Mouse (Mus musculus) lung, embryonic 16.5 days (tissue): ENCODE data around the gene Sh2d7. TPM values are rescaled to one million over a fixed set of nuclear protein-coding genes. Genes with fewer than 3 reads are reported as not detected.

Source experiments
- ATAC-seq: fragments of 200-750 bp; cut with Nextera tagmentation; 2 replicates; pipeline ENCODE4 v1.8.0; 2017; ENCODE audit warnings: low read depth, mild to moderate bottlenecking, moderate library complexity
- H3K27ac ChIP-seq: fragments of 300-500 bp; sonication (generic); 2 replicates; pipeline ENCODE4 v1.5.1; 2014; ENCODE audit warnings: mild to moderate bottlenecking, control low read depth, low read length
- H3K27me3 ChIP-seq: fragments of 300-500 bp; sonication (generic); 2 replicates; pipeline ENCODE4 v1.6.1; 2014; ENCODE audit warnings: low read depth, low read length, mixed read lengths; ENCODE audit not compliant: control insufficient read depth, insufficient read depth
- H3K36me3 ChIP-seq: fragments of 300-500 bp; sonication (generic); 2 replicates; pipeline ENCODE4 v1.6.1; 2014; ENCODE audit warnings: low read length; ENCODE audit not compliant: control insufficient read depth, insufficient read depth
- H3K4me1 ChIP-seq: fragments of 300-500 bp; sonication (generic); replicated peaks from 2 replicates; pipeline ENCODE4 v1.6.1; 2014; ENCODE audit warnings: low read length, mixed read lengths; ENCODE audit not compliant: control insufficient read depth, insufficient read depth
- H3K4me2 ChIP-seq: fragments of 300-500 bp; sonication (generic); 2 replicates; pipeline ENCODE4 v1.6.1; 2014; ENCODE audit warnings: low read depth, low read length, control low read depth
- H3K4me3 ChIP-seq: fragments of 300-500 bp; sonication (generic); 2 replicates; pipeline ENCODE4 v1.5.1; 2014; ENCODE audit warnings: mild to moderate bottlenecking, low read length, control low read depth
- H3K9ac ChIP-seq: fragments of 300-500 bp; sonication (generic); 2 replicates; pipeline ENCODE4 v1.6.1; 2014; ENCODE audit warnings: low read length, control low read depth
- H3K9me3 ChIP-seq: fragments of 300-500 bp; sonication (generic); 2 replicates; pipeline ENCODE4 v1.6.1; 2016; ENCODE audit warnings: low read length; ENCODE audit not compliant: control insufficient read depth
- WGBS: fragments of 180-500 bp; shearing (Covaris S2); extraction: QIAGEN DNeasy Blood & Tissue Kit; methylation state at CpG from one replicate; pipeline ENCODE4 v1.1.7; 2014; 5-methylcytosine and 5-hydroxymethylcytosine counted together
- polyA plus RNA-seq: library from polyadenylated mRNA; unstranded; fragments of >200 nt; fragmentation: Nextera tagmentation; extraction: Ambion mirVana; gene quantifications from 2 replicates; pipeline ENCODE4 v1.2.1, GENCODE M21; 2015

The Sh2d7 gene
- polyA plus RNA-seq, 1 experiment from 2014 or later, result not detected

DNA sequence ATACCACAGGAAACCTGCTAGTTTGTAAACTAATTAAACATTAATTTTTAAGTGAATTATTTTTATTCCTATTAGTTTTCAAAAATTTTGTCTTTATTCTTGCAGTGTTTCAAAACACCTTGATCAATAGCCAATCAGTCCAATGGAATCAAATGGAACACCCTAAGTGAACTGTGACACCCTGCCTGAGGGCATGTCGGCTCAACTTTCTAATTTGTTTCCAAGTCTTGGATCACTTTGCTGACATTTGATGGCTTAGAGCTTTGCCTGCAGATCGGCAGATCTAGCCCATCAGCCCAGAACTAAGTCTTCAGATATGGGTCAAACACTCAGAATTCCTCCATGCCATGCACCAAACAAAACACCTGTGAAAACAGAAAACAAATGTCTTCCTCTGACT is 22.8 kb upstream of the Sh2d7 start:
- Histone ChIP-seq H3K27me3 (no peaks in the 10 kb centered on the region), H3K4me2 (no peak overlapping the region), H3K4me3 (no peak overlapping the region), H3K36me3 (no peaks in the 10 kb centered on the region), H3K9me3 (no peaks in the 10 kb centered on the region), H3K4me1 (no peaks in the 10 kb centered on the region), H3K9ac (no peak overlapping the region), H3K27ac (no peak overlapping the region)
- ATAC-seq, result no peak
- 76% methylated on average over 2 of the region's 2 CpGs for WGBS

DNA sequence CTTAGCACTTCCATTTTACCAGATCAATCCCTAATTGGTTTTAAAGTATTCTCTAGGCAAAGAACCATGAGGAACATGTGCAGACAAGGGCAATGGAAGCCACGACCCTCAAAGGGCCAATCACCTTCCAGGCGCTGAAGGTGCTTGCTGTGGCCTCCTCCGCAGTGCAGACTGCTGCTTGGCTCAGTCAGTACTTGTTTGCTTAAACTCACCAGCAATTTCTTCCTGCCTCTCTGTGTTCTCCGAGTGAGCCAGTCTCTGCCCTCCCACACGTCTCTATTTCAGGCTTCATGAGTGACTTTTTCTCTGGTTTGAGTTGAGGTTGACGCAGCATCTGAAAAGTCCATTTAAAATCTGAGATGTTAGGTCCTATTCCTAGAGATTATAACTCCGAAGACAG is 19.9 kb upstream of the Sh2d7 start:
- no peaks in the 10 kb centered on the region for H3K9me3 ChIP-seq
- H3K9ac ChIP-seq, result no peak overlapping the region
- 57% methylated on average over 7 of the region's 7 CpGs for WGBS
- no peaks in the 10 kb centered on the region for H3K27me3 ChIP-seq
- no peak overlapping the region for H3K4me3 ChIP-seq
- no peaks in the 10 kb centered on the region for H3K4me1 ChIP-seq
- H3K4me2 ChIP-seq, result no peak overlapping the region
- H3K36me3 ChIP-seq, result no peaks in the 10 kb centered on the region
- no peak for ATAC-seq
- no peak overlapping the region for H3K27ac ChIP-seq

DNA sequence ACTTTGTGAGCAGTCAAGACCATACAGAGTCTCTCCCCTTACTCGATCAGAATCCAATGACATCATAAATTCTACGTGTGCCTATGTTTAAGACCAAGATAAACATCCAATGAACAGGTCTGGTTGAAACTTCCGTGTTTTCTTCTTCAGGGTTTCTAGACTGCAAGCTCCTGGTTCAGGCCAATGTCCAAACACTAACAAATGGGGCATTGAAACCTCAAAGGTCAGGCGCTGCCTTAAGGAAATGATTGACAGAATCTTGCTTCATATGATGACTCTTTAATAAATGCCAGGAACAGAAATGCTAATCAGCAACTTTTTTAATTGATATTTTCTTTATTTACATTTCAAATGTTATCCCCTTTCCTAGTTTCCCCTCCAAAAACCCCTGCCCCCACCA is 18.5 kb upstream of the Sh2d7 start:
- Histone ChIP-seq H3K9me3 (no peaks in the 10 kb centered on the region), H3K36me3 (no peaks in the 10 kb centered on the region), H3K27ac (no peak overlapping the region), H3K27me3 (no peaks in the 10 kb centered on the region), H3K9ac (no peak overlapping the region), H3K4me2 (no peak overlapping the region), H3K4me3 (no peak overlapping the region), H3K4me1 (no peaks in the 10 kb centered on the region)
- 70% methylated on average over 4 of the region's 4 CpGs for WGBS
- ATAC-seq, result no peak

DNA sequence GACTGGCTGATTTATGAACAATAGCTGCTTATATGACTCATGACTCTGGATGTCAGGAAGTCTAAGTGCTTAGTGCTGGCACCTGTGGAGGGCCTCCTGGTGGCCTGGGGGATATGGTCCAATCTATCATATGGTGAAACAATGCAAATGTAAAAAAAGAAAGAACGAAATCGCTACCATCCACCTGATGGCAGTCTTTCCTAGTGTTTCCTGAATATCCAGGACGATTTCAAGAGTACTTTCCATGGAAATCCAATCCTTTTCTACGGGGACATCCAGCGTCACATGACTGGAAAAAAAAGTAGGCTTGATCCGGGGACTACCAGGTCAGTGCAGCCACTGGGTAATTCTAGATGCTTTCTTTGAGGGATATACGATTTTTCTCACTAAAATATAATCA is 11.1 kb upstream of the Sh2d7 start:
- Histone ChIP-seq H3K4me3 (no peak overlapping the region), H3K4me2 (no peak overlapping the region), H3K36me3 (no peaks in the 10 kb centered on the region), H3K4me1 (no peaks in the 10 kb centered on the region), H3K27ac (no peak overlapping the region), H3K9me3 (no peaks in the 10 kb centered on the region), H3K9ac (no peak overlapping the region), H3K27me3 (no peaks in the 10 kb centered on the region)
- ATAC-seq, result no peak
- 64% methylated on average over 7 of the region's 7 CpGs for WGBS

DNA sequence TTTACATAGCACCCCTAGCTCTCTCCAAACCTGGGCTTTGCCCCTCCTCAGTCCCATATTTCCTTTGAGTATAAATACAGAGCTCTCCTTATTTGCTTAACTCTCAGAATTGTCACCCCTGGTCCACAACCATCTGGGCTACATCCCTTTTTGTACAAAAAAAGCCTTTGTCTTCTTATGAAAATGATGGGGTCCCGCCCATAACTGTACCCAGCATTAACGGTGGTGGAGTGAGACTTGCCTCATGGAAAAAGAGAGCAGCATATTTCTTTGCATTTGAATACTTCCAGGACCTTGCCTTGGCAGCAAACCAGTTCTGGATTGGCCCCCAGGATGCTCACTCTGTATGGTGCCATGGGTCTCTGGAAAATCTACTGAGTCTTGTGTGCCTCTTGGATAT is 8.8 kb upstream of the Sh2d7 start:
- Histone ChIP-seq H3K4me1 (peaks cover 3% of the 10 kb centered on the region; the same call in 1 of the 2 replicates), H3K36me3 (no peaks in the 10 kb centered on the region), H3K27me3 (no peaks in the 10 kb centered on the region), H3K4me3 (no peak overlapping the region), H3K9me3 (no peaks in the 10 kb centered on the region), H3K4me2 (no peak overlapping the region), H3K27ac (no peak overlapping the region), H3K9ac (no peak overlapping the region)
- no peak for ATAC-seq
- 64% methylated on average over 2 of the region's 2 CpGs for WGBS

DNA sequence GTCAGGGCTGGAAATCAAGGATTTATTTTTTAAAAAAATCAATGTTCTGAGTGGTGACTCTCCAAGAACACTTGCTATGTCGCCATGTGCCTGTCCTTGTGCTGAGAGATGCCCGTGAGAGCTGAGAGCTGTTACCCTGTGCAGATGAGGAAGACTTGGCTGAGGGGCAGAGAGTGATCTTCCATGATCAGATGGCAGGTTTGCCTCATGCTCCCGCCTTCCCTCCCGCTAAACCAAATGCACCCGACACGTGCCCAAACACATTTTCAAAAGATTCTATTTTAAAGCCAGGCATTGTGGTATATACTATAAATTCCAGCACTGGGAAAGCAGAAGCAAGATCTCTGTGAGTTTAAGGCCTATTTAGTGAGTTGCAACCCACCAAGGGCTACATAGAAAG is 7.9 kb upstream of the Sh2d7 start:
- no peaks in the 10 kb centered on the region for H3K36me3 ChIP-seq
- no peak overlapping the region for H3K4me2 ChIP-seq
- no peak overlapping the region for H3K27ac ChIP-seq
- no peaks in the 10 kb centered on the region for H3K27me3 ChIP-seq
- H3K4me1 ChIP-seq, result peaks cover 3% of the 10 kb centered on the region; the same call in 1 of the 2 replicates
- H3K4me3 ChIP-seq, result no peak overlapping the region
- WGBS, result 79% methylated on average over 6 of the region's 6 CpGs
- no peak overlapping the region for H3K9ac ChIP-seq
- no peak for ATAC-seq
- H3K9me3 ChIP-seq, result no peaks in the 10 kb centered on the region

DNA sequence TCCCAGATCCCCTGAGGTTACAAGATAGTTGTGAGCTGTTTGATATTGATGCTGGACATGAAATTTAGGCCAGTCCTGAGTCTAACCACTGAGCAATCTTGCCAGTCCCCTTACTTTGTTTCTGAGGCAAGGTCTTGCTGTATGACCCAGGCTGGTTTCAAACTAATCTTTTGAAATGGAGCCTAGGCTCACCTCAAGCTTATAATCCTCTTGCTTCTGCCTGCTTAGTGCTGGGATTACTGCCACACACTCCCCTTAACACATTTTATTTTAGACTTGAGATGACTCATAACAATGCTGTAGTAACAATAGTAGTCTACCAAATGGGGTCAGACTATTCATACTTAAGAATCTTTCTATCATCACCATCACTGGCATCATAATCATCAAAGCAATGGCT is 7.4 kb upstream of the Sh2d7 start:
- H3K27ac ChIP-seq, result no peak overlapping the region
- ATAC-seq, result no peak
- no peak overlapping the region for H3K4me3 ChIP-seq
- H3K36me3 ChIP-seq, result no peaks in the 10 kb centered on the region
- no peak overlapping the region for H3K9ac ChIP-seq
- no peaks in the 10 kb centered on the region for H3K9me3 ChIP-seq
- peaks cover 3% of the 10 kb centered on the region; the same call in 1 of the 2 replicates for H3K4me1 ChIP-seq
- no peak overlapping the region for H3K4me2 ChIP-seq
- no peaks in the 10 kb centered on the region for H3K27me3 ChIP-seq

DNA sequence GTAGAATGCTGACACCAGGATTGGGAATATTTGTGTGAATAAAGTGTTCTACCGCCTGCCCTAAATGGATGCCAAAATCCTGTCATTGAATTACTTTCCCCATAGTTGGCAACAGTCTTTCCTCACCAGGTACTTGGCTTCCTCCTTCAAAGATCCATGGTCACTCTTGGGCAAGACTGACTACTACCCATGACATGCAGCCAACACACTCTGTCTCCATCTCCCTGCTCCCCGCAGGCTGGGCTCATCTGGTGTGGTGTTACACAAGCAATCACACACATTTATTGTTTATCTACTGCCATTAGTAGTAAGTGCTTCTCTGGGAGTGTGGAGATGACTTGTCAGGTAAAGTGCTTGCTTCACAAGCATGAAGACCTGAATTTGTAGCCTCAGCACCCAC is 5.9 kb upstream of the Sh2d7 start:
- Histone ChIP-seq H3K9me3 (no peaks in the 10 kb centered on the region), H3K36me3 (no peaks in the 10 kb centered on the region), H3K27ac (no peak overlapping the region), H3K4me2 (no peak overlapping the region), H3K27me3 (no peaks in the 10 kb centered on the region), H3K9ac (no peak overlapping the region), H3K4me1 (peaks cover 3% of the 10 kb centered on the region; the same call in 1 of the 2 replicates), H3K4me3 (no peak overlapping the region)
- no peak for ATAC-seq
- 84% methylated on average over 2 of the region's 2 CpGs for WGBS

DNA sequence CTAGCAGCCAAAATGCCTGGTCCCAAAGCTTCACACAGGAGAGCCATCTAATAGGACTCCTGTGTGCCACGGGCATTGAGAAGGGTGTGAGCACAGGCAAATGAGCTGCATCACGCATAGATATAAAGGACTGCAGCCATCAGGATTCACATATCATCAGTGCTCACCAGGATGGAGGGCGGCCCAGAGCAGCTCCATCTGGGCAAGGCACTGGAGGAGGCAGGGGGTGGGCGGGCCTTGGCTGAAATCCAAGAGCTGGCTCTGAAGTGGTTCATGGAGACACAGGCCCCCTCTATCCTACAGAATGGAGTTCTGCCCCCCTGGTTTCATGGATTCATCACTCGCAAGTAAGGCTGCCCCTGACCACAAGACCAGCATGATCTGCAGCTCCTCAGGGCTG is 4.8 kb upstream of the Sh2d7 start:
- no peak overlapping the region for H3K4me2 ChIP-seq
- 0 out of 2 replicates have a peak, but pooled peaks have one; percentile 20 for ATAC-seq
- no peaks in the 10 kb centered on the region for H3K36me3 ChIP-seq
- no peaks in the 10 kb centered on the region for H3K27me3 ChIP-seq
- H3K4me3 ChIP-seq, result no peak overlapping the region
- no peak overlapping the region for H3K27ac ChIP-seq
- WGBS, result 28% methylated on average over 5 of the region's 5 CpGs
- H3K9ac ChIP-seq, result no peak overlapping the region
- no peaks in the 10 kb centered on the region for H3K9me3 ChIP-seq
- peaks cover 3% of the 10 kb centered on the region; the same call in 1 of the 2 replicates for H3K4me1 ChIP-seq

DNA sequence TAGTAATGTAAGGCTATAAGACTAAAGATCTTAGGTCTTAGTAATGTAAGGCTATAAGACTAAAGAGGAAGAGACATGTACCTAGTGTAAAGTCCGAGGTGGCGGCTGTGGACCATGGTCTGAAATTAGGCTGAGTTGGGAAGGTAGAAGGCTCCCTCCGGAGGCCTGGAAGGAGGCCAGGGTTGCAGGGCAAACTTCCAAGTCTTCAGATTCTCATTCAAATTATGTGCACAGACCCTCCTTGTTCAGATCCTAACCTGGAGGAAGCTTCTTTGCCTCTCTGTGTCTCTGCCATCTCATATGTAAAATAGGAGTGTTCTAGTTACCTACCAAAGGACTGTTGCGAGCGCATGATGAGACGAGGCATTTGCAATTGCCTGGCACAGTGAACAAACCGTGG is 2.5 kb upstream of the Sh2d7 start:
- Histone ChIP-seq H3K27ac (no peak overlapping the region), H3K36me3 (no peaks in the 10 kb centered on the region), H3K9me3 (no peaks in the 10 kb centered on the region), H3K4me2 (no peak overlapping the region), H3K4me1 (peaks cover 3% of the 10 kb centered on the region; the same call in 1 of the 2 replicates), H3K27me3 (no peaks in the 10 kb centered on the region), H3K9ac (no peak overlapping the region), H3K4me3 (no peak overlapping the region)
- WGBS, result 72% methylated on average over 7 of the region's 7 CpGs
- ATAC-seq, result no peak
